Mouse (Mus musculus) myocyte (in vitro differentiated cells): ENCODE results near the gene Smurf2. TPM values are rescaled to one million over a fixed set of nuclear protein-coding genes. Genes with fewer than 3 reads are reported as not detected.

ENCODE experiments used
- H3K27me3 ChIP-seq: one replicate; pipeline ENCODE4 v1.6.1; 2011; ENCODE audit not compliant: control insufficient read depth, insufficient read depth, insufficient read length
- H3K36me3 ChIP-seq: one replicate; pipeline ENCODE4 v1.6.1; 2011; ENCODE audit not compliant: control insufficient read depth, insufficient read depth
- H3K4me2 ChIP-seq: one replicate; pipeline ENCODE4 v1.6.1; 2011; ENCODE audit warnings: low read depth, control low read depth
- H3K4me3 ChIP-seq: one replicate; pipeline ENCODE4 v1.5.1; 2011; ENCODE audit warnings: mild to moderate bottlenecking, control low read depth, moderate library complexity
- H3K79me2 ChIP-seq: one replicate; pipeline ENCODE4 v1.6.1; 2011; ENCODE audit not compliant: control insufficient read depth, insufficient read depth
- H3ac ChIP-seq: one replicate; pipeline ENCODE4 v1.6.1; 2011; ENCODE audit not compliant: control insufficient read depth, insufficient read length
- CEBPB ChIP-seq: IDR thresholded peaks from 2 replicates; pipeline ENCODE4 v1.6.1; 2011; ENCODE audit warnings: mild to moderate bottlenecking, moderate library complexity; ENCODE audit not compliant: poor library complexity, insufficient read depth, severe bottlenecking
- E2F4 ChIP-seq: IDR thresholded peaks from one replicate; pipeline ENCODE4 v1.6.1; 2011; ENCODE audit warnings: mild to moderate bottlenecking, control low read depth, moderate library complexity; ENCODE audit not compliant: insufficient read depth
- MAX ChIP-seq: IDR thresholded peaks from one replicate; pipeline ENCODE4 v1.6.1; 2011; ENCODE audit warnings: low read depth, mild to moderate bottlenecking, control low read depth
- MYOD1 ChIP-seq, 3 experiments: IDR thresholded peaks; one replicate each; pipeline ENCODE4 v1.6.1; 2011; ENCODE audit warnings: control low read depth in 2 of 3, low read depth in 2 of 3, mild to moderate bottlenecking in 2 of 3, moderate library complexity in 1 of 3; ENCODE audit not compliant: insufficient read length in 2 of 3, control insufficient read depth in 1 of 3
- MYOG ChIP-seq, 3 experiments: IDR thresholded peaks; one replicate each; pipeline ENCODE4 v1.6.1; 2011; ENCODE audit warnings: control low read depth in 2 of 3, low read depth in 2 of 3, mild to moderate bottlenecking in 2 of 3; ENCODE audit not compliant: insufficient read length in 2 of 3, control insufficient read depth in 1 of 3, insufficient read depth in 1 of 3
- POLR2A ChIP-seq: IDR thresholded peaks from one replicate; pipeline ENCODE4 v1.6.1; 2011; ENCODE audit warnings: low read depth, mild to moderate bottlenecking, control low read depth, moderate library complexity; ENCODE audit not compliant: insufficient read length
- POLR2AphosphoS2 ChIP-seq: IDR thresholded peaks from one replicate; pipeline ENCODE4 v1.6.1; 2011; ENCODE audit warnings: low read depth, control low read depth; ENCODE audit not compliant: insufficient read length
- REST ChIP-seq: IDR thresholded peaks from one replicate; pipeline ENCODE4 v1.6.1; 2011; ENCODE audit warnings: mild to moderate bottlenecking, control low read depth, moderate library complexity; ENCODE audit not compliant: insufficient read depth, insufficient read length
- SRF ChIP-seq: IDR thresholded peaks from one replicate; pipeline ENCODE4 v1.6.1; 2011; ENCODE audit warnings: low read depth; ENCODE audit not compliant: control insufficient read depth, insufficient read length
- TCF12 ChIP-seq: IDR thresholded peaks from one replicate; pipeline ENCODE4 v1.6.1; 2011; ENCODE audit warnings: mild to moderate bottlenecking, control low read depth; ENCODE audit not compliant: poor library complexity, insufficient read depth, severe bottlenecking
- TCF3 ChIP-seq: IDR thresholded peaks from one replicate; pipeline ENCODE4 v1.6.1; 2011; ENCODE audit warnings: low read depth, control low read depth; ENCODE audit not compliant: insufficient read length
- USF1 ChIP-seq: IDR thresholded peaks from one replicate; pipeline ENCODE4 v1.6.1; 2011; ENCODE audit warnings: low read depth, mild to moderate bottlenecking, control low read depth, moderate library complexity
- polyA plus RNA-seq: library from polyadenylated mRNA; unstranded; fragments of >200 nt; fragmentation: generic; extraction: Trizol; gene quantifications from one replicate; pipeline ENCODE4 v1.2.1, GENCODE M21; 2012; ENCODE audit warnings: missing spikeins

The Smurf2 gene
- polyA plus RNA-seq, 1 experiment, result 11.5 TPM

DNA sequence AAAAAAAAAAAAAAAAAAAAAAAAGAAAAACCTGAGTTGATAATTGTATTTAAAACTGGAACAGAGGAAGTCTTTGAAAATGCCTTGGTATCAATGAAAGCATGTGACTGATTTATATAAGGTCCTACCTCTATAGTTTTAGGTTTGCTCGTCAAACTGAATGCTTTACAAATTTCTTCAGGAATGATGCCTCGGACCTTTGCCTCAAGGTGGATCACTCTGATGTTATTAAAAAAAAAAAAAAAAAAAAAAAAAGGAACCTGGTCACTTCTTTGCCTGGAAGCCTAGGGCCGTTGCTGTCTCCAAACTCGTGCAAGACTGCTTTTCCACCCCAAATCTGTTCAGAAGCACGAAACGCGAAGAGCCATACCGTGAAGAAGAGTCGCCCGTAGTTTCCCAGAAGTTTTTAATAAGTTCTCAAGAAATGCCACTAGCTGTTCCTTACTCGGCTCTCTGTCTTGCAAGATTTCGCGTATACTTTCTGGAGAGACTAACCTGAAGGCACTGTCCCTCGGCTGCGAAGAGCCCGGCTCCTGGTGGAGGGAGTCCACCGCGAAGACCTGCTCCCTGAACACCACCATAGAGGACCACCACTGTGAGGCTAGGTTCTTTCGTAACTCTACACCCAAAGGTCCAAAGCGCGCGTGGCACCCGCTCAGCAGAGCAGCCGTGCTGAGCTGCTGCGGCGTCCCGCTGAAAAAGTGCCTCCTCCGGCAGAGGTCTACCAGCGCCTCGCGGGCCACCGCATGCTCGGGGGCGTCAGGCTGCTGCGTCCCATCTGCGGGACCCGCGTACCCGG is 141.7 kb downstream of the Smurf2 start:
- TF ChIP-seq MAX (no peak), SRF (no peak), POLR2AphosphoS2 (no peak), E2F4 (no peak)
- peaks cover 26% of the 10 kb centered on the region for H3K79me2 ChIP-seq

DNA sequence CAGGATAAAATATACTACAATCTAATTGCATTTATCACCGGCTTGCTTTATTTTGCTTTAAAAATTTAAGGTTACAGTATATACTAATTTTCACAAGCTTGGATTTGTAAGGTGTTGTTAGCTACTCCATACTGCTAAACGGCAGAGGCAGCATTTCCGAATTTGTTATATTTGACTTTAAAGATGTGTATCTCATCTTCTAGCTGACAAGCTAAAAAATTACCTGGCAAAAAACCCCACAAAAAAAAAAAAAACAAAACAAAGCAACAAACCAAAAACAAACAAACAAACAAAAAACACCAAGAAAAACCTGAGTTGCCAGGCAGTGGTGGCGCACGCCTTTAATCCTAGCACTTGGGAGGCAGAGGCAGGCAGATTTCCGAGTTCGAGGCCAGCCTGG is 142.4 kb downstream of the Smurf2 start:
- H3K79me2 ChIP-seq, result peaks cover 21% of the 10 kb centered on the region
- H3K4me2 ChIP-seq, result peak overlapping the region; percentile 88
- no peaks in the 10 kb centered on the region for H3K27me3 ChIP-seq
- TF ChIP-seq USF1, result no peak
- TF ChIP-seq POLR2AphosphoS2, result no peak
- no peak overlapping the region for H3ac ChIP-seq
- peaks cover 50% of the 10 kb centered on the region for H3K36me3 ChIP-seq
- peak overlapping the region; percentile 54 for H3K4me3 ChIP-seq

More for the DNA sequence above, 141.7 kb downstream of the Smurf2 start:
- Histone ChIP-seq H3K27me3 (no peaks in the 10 kb centered on the region), H3K36me3 (peaks cover 50% of the 10 kb centered on the region), H3ac (peak overlapping the region; percentile 27), H3K4me3 (peak overlapping the region; percentile 54), H3K4me2 (peak overlapping the region; percentile 88)

DNA sequence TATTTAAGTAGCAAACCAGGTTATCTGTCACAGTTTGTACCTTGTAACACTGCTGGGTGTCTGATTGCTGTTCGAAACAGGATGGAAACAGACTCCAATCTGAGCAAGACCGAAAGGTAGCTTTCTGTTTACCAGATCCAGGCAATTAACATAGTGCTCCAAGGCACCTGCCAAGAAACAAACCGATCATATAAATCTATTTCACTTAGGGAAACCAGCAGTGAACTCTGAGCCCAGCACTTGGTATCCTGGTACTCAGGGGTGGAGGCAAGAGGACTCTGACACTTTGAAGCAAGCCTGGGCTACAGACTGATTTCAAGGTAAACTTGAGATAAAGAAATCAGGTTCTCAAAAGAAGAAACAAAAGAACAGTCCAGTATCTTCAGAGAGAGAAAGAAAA is 143.1 kb downstream of the Smurf2 start:
- Histone ChIP-seq H3K4me2 (peak overlapping the region; percentile 88), H3K27me3 (no peaks in the 10 kb centered on the region), H3K79me2 (peaks cover 16% of the 10 kb centered on the region), H3K4me3 (no peak overlapping the region), H3ac (no peak overlapping the region), H3K36me3 (peaks cover 47% of the 10 kb centered on the region)
- no peak for TF ChIP-seq CEBPB
- TF ChIP-seq E2F4, result no peak
- no peak for TF ChIP-seq SRF
- no peak for TF ChIP-seq REST
- TF ChIP-seq TCF12, result no peak
- no peak for TF ChIP-seq MYOD1 (IDR thresholded peaks at IDR 0.05; ENCODE audit: control insufficient read depth in 1 of 3, insufficient read length in 2 of 3, low read depth in 2 of 3)
- no peak for TF ChIP-seq MAX
- no peak for TF ChIP-seq POLR2A
- no peak for TF ChIP-seq TCF3
- no peak for TF ChIP-seq POLR2AphosphoS2
- TF ChIP-seq USF1, result no peak
- no peak for TF ChIP-seq MYOG (IDR thresholded peaks at IDR 0.05; ENCODE audit: control insufficient read depth in 1 of 3, insufficient read depth in 1 of 3, insufficient read length in 2 of 3, low read depth in 2 of 3)

DNA sequence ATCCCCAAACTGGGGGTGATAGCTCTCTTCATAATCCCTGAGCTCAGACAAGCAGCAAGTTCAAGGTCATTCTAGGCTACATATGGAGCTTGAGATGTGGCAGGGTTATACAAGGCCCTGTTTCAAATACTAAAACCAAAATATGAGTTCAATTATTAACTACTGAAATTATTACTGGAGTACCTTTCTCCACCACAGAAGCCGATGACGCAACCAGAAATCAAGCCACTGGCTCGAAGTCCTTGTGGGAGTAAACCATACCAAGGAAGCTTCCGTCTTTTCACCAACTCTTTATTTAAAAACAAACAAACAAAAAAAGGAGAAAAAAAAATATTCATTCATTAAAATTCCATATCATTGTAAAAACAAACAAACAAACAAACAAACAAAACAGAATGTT is 143.6 kb downstream of the Smurf2 start:
- Histone ChIP-seq H3ac (no peak overlapping the region), H3K36me3 (peaks cover 45% of the 10 kb centered on the region)

GRCm38 (mm10) chr11:106773061-106773460 is 147.5 kb downstream of the Smurf2 start:
- Histone ChIP-seq H3K27me3 (no peaks in the 10 kb centered on the region), H3K4me2 (no peak overlapping the region), H3K79me2 (peaks cover 7% of the 10 kb centered on the region), H3K36me3 (peaks cover 61% of the 10 kb centered on the region), H3K4me3 (no peak overlapping the region), H3ac (no peak overlapping the region)
- TF ChIP-seq MAX (no peak), MYOD1 (IDR thresholded peaks at IDR 0.05; ENCODE audit: control insufficient read depth in 1 of 3, insufficient read length in 2 of 3, low read depth in 2 of 3) (no peak), MYOG (IDR thresholded peaks at IDR 0.05; ENCODE audit: control insufficient read depth in 1 of 3, insufficient read depth in 1 of 3, insufficient read length in 2 of 3, low read depth in 2 of 3) (no peak), POLR2A (no peak), TCF12 (no peak), CEBPB (no peak)

More for the DNA sequence above, 143.6 kb downstream of the Smurf2 start:
- TF ChIP-seq MAX, result no peak
- no peak for TF ChIP-seq CEBPB
- TF ChIP-seq POLR2AphosphoS2, result no peak
- TF ChIP-seq MYOG (IDR thresholded peaks at IDR 0.05; ENCODE audit: control insufficient read depth in 1 of 3, insufficient read depth in 1 of 3, insufficient read length in 2 of 3, low read depth in 2 of 3), result no peak
- no peak for TF ChIP-seq USF1
- TF ChIP-seq MYOD1 (IDR thresholded peaks at IDR 0.05; ENCODE audit: control insufficient read depth in 1 of 3, insufficient read length in 2 of 3, low read depth in 2 of 3), result no peak
- TF ChIP-seq SRF, result no peak
- TF ChIP-seq TCF3, result no peak
- no peak for TF ChIP-seq POLR2A
- H3K4me3 ChIP-seq, result no peak overlapping the region
- H3K27me3 ChIP-seq, result no peaks in the 10 kb centered on the region
- peaks cover 16% of the 10 kb centered on the region for H3K79me2 ChIP-seq
- no peak overlapping the region for H3K4me2 ChIP-seq
